Mouse (Mus musculus) forebrain, embryonic 10.5 days (tissue): Measurements from ENCODE around the gene Gfra4. TPM values are rescaled to one million over a fixed set of nuclear protein-coding genes. Genes with fewer than 3 reads are reported as not detected.

Experiments
- DNase-seq: peaks from one replicate; pipeline ENCODE4 v3.0.0-alpha.2; 2017; ENCODE audit warnings: low spot score; ENCODE audit errors: extremely low spot score
- H3K27ac ChIP-seq: fragments of 300-500 bp; sonication (generic); 2 replicates; pipeline ENCODE4 v1.5.1; 2016; ENCODE audit warnings: mild to moderate bottlenecking
- H3K27me3 ChIP-seq: fragments of 300-500 bp; sonication (generic); 2 replicates; pipeline ENCODE4 v1.6.1; 2016; ENCODE audit warnings: mild to moderate bottlenecking; ENCODE audit not compliant: poor library complexity, severe bottlenecking
- H3K36me3 ChIP-seq: fragments of 300-500 bp; sonication (generic); replicated peaks from 2 replicates; pipeline ENCODE4 v1.6.1; 2016; ENCODE audit warnings: mild to moderate bottlenecking, moderate library complexity
- H3K4me1 ChIP-seq: fragments of 300-500 bp; sonication (generic); 2 replicates; pipeline ENCODE4 v1.6.1; 2016
- H3K4me3 ChIP-seq: fragments of 300-500 bp; sonication (generic); 2 replicates; pipeline ENCODE4 v1.5.1; 2016; ENCODE audit warnings: mild to moderate bottlenecking, moderate library complexity
- H3K9me3 ChIP-seq: fragments of 300-500 bp; sonication (generic); 2 replicates; pipeline ENCODE4 v1.6.1; 2016; ENCODE audit warnings: mild to moderate bottlenecking, moderate library complexity
- WGBS: fragments of 180-500 bp; shearing (Covaris S2); methylation state at CpG from one replicate; pipeline ENCODE4 v1.1.7; 2016; 5-methylcytosine and 5-hydroxymethylcytosine counted together
- polyA plus RNA-seq: library from polyadenylated mRNA; unstranded; fragments of >200 nt; fragmentation: Nextera tagmentation; extraction: Ambion mirVana; gene quantifications from 2 replicates; pipeline ENCODE4 v1.2.1, GENCODE M21; 2016

Gene Gfra4
- polyA plus RNA-seq, 1 experiment from 2014 or later, result 3.3 TPM

GRCm38 (mm10) chr2:131059781-131060540, 17.1 kb upstream of the Gfra4 start:
- no peaks in the 10 kb centered on the region for H3K36me3 ChIP-seq
- H3K4me3 ChIP-seq, result no peak overlapping the region
- H3K27ac ChIP-seq, result peak overlapping the region; percentile 31; the same call in 1 of the 2 replicates
- 74% methylated on average over 9 of the region's 9 CpGs for WGBS
- H3K27me3 ChIP-seq, result peaks cover 89% of the 10 kb centered on the region
- H3K9me3 ChIP-seq, result no peaks in the 10 kb centered on the region
- H3K4me1 ChIP-seq, result peaks cover 41% of the 10 kb centered on the region
- no peak for DNase-seq

GRCm38 (mm10) chr2:131059377-131059776, 16.5 kb upstream of the Gfra4 start:
- no peak overlapping the region for H3K4me3 ChIP-seq
- 76% methylated on average over 1 of the region's 1 CpGs for WGBS
- DNase-seq, result no peak
- no peak overlapping the region for H3K27ac ChIP-seq
- no peaks in the 10 kb centered on the region for H3K36me3 ChIP-seq
- no peaks in the 10 kb centered on the region for H3K9me3 ChIP-seq
- peaks cover 89% of the 10 kb centered on the region for H3K27me3 ChIP-seq
- H3K4me1 ChIP-seq, result peaks cover 47% of the 10 kb centered on the region

- Histone ChIP-seq H3K27ac (no peak overlapping the region), H3K36me3 (no peaks in the 10 kb centered on the region), H3K9me3 (no peaks in the 10 kb centered on the region), H3K27me3 (peaks cover 89% of the 10 kb centered on the region), H3K4me1 (peaks cover 54% of the 10 kb centered on the region), H3K4me3 (no peak overlapping the region)
- 92% methylated on average over 8 of the region's 8 CpGs for WGBS
- no peak for DNase-seq
These were observed 15.8 kb upstream of the Gfra4 start for GRCm38 (mm10) chr2:131058672-131059071.

GRCm38 (mm10) chr2:131056191-131056590, 13.3 kb upstream of the Gfra4 start:
- Histone ChIP-seq H3K4me3 (peak overlapping the region; percentile 47), H3K27me3 (peaks cover 89% of the 10 kb centered on the region)

GRCm38 (mm10) chr2:131055631-131056030, 12.7 kb upstream of the Gfra4 start:
- H3K27me3 ChIP-seq, result peaks cover 89% of the 10 kb centered on the region
- peak overlapping the region; percentile 47 for H3K4me3 ChIP-seq

More at GRCm38 (mm10) chr2:131056191-131056590, 13.3 kb upstream of the Gfra4 start:
- DNase-seq, result peak; percentile 55
- peaks cover 48% of the 10 kb centered on the region for H3K4me1 ChIP-seq
- H3K27ac ChIP-seq, result no peak overlapping the region; the same call in 1 of the 2 replicates
- WGBS, result 3% methylated on average over 10 of the region's 10 CpGs
- H3K36me3 ChIP-seq, result no peaks in the 10 kb centered on the region
- no peaks in the 10 kb centered on the region for H3K9me3 ChIP-seq

GRCm38 (mm10) chr2:131054646-131055264, 11.9 kb upstream of the Gfra4 start:
- peaks cover 34% of the 10 kb centered on the region for H3K4me1 ChIP-seq
- H3K9me3 ChIP-seq, result no peaks in the 10 kb centered on the region
- H3K4me3 ChIP-seq, result peak overlapping the region; percentile 47
- peaks cover 88% of the 10 kb centered on the region for H3K27me3 ChIP-seq
- 1% methylated on average over 21 of the region's 21 CpGs for WGBS
- H3K36me3 ChIP-seq, result no peaks in the 10 kb centered on the region
- no peak overlapping the region for H3K27ac ChIP-seq
- no peak for DNase-seq

More at GRCm38 (mm10) chr2:131055631-131056030, 12.7 kb upstream of the Gfra4 start:
- H3K9me3 ChIP-seq, result no peaks in the 10 kb centered on the region
- DNase-seq, result peak; percentile 78
- H3K4me1 ChIP-seq, result peaks cover 43% of the 10 kb centered on the region
- no peaks in the 10 kb centered on the region for H3K36me3 ChIP-seq
- 5% methylated on average over 10 of the region's 10 CpGs for WGBS
- H3K27ac ChIP-seq, result no peak overlapping the region

GRCm38 (mm10) chr2:131053851-131054645, 11.2 kb upstream of the Gfra4 start:
- no peaks in the 10 kb centered on the region for H3K9me3 ChIP-seq
- no peaks in the 10 kb centered on the region for H3K36me3 ChIP-seq
- 1% methylated on average over 45 of the region's 45 CpGs for WGBS
- peak overlapping the region; percentile 47 for H3K4me3 ChIP-seq
- H3K27me3 ChIP-seq, result peaks cover 88% of the 10 kb centered on the region
- no peak overlapping the region for H3K27ac ChIP-seq
- peaks cover 34% of the 10 kb centered on the region for H3K4me1 ChIP-seq
- no peak for DNase-seq

GRCm38 (mm10) chr2:131052862-131053418, 10.1 kb upstream of the Gfra4 start:
- H3K9me3 ChIP-seq, result no peaks in the 10 kb centered on the region
- no peak for DNase-seq
- H3K27ac ChIP-seq, result no peak overlapping the region
- H3K36me3 ChIP-seq, result no peaks in the 10 kb centered on the region
- H3K4me1 ChIP-seq, result peaks cover 34% of the 10 kb centered on the region
- 69% methylated on average over 6 of the region's 6 CpGs for WGBS
- peaks cover 82% of the 10 kb centered on the region for H3K27me3 ChIP-seq
- no peak overlapping the region for H3K4me3 ChIP-seq

- no peak for DNase-seq
- Histone ChIP-seq H3K4me1 (peaks cover 34% of the 10 kb centered on the region), H3K4me3 (no peak overlapping the region), H3K9me3 (no peaks in the 10 kb centered on the region), H3K36me3 (no peaks in the 10 kb centered on the region), H3K27me3 (peaks cover 75% of the 10 kb centered on the region), H3K27ac (no peak overlapping the region)
- 77% methylated on average over 5 of the region's 5 CpGs for WGBS
These were observed 9.2 kb upstream of the Gfra4 start for GRCm38 (mm10) chr2:131052043-131052442.

- Histone ChIP-seq H3K27me3 (peaks cover 46% of the 10 kb centered on the region), H3K27ac (no peak overlapping the region), H3K4me3 (no peak overlapping the region), H3K36me3 (no peaks in the 10 kb centered on the region), H3K9me3 (no peaks in the 10 kb centered on the region), H3K4me1 (peaks cover 13% of the 10 kb centered on the region)
- DNase-seq, result no peak
- WGBS, result 82% methylated on average over 2 of the region's 2 CpGs
These were observed 3.1 kb upstream of the Gfra4 start for GRCm38 (mm10) chr2:131046025-131046424.

GRCm38 (mm10) chr2:131044989-131045720, 2.3 kb upstream of the Gfra4 start:
- Histone ChIP-seq H3K4me1 (peaks cover 21% of the 10 kb centered on the region), H3K36me3 (no peaks in the 10 kb centered on the region), H3K4me3 (no peak overlapping the region), H3K27me3 (peaks cover 46% of the 10 kb centered on the region), H3K9me3 (no peaks in the 10 kb centered on the region), H3K27ac (no peak overlapping the region)
- DNase-seq, result no peak
- 87% methylated on average over 9 of the region's 9 CpGs for WGBS

GRCm38 (mm10) chr2:131044354-131044852, 1.5 kb upstream of the Gfra4 start:
- H3K4me3 ChIP-seq, result peak overlapping the region; percentile 35
- H3K36me3 ChIP-seq, result no peaks in the 10 kb centered on the region
- H3K27me3 ChIP-seq, result peaks cover 52% of the 10 kb centered on the region
- no peaks in the 10 kb centered on the region for H3K9me3 ChIP-seq
- no peak overlapping the region for H3K27ac ChIP-seq
- no peak for DNase-seq
- H3K4me1 ChIP-seq, result peaks cover 21% of the 10 kb centered on the region
- 10% methylated on average over 7 of the region's 7 CpGs for WGBS
